Mouse (Mus musculus) liver, embryonic 14.5 days (tissue): ENCODE measurements around the gene Anxa2. TPM values are rescaled to one million over a fixed set of nuclear protein-coding genes. Genes with fewer than 3 reads are reported as not detected.

ENCODE experiments used
- ATAC-seq: fragments of 200-750 bp; cut with Nextera tagmentation; 2 replicates; pipeline ENCODE4 v1.8.0; 2017; ENCODE audit warnings: moderate number of reproducible peaks, mild to moderate bottlenecking, moderate library complexity; ENCODE audit not compliant: insufficient read depth
- DNase-seq, 3 experiments: peaks; one replicate each; pipeline ENCODE4 v3.0.0-alpha.2; 2012 to 2013; ENCODE audit warnings: low read depth in 3 of 3, low spot score in 3 of 3
- H3K27ac ChIP-seq: fragments of 300-500 bp; sonication (generic); 2 replicates; pipeline ENCODE4 v1.5.1; 2014; ENCODE audit warnings: moderate library complexity, mild to moderate bottlenecking, control low read depth, inconsistent platforms
- H3K27me3 ChIP-seq: fragments of 300-500 bp; sonication (generic); 2 replicates; pipeline ENCODE4 v1.6.1; 2014; ENCODE audit warnings: mild to moderate bottlenecking, low read length, moderate library complexity; ENCODE audit not compliant: control insufficient read depth, insufficient read depth
- H3K36me3 ChIP-seq: fragments of 300-500 bp; sonication (generic); replicated peaks from 2 replicates; pipeline ENCODE4 v1.6.1; 2014; ENCODE audit warnings: low read depth; ENCODE audit not compliant: control insufficient read depth, insufficient read depth
- H3K4me1 ChIP-seq, 2 experiments: fragments of 200-500 bp in 1 of 2; fragments of 300-500 bp in 1 of 2; sonication (generic) in 1 of 2; replicated peaks; 2 replicates each; pipeline ENCODE4 v1.6.1; 2012 to 2014; ENCODE audit warnings: antibody characterized with exemption in 1 of 2, inconsistent platforms in 1 of 2, low read length in 1 of 2; ENCODE audit not compliant: control insufficient read depth in 2 of 2, insufficient read depth in 2 of 2
- H3K4me2 ChIP-seq: fragments of 300-500 bp; sonication (generic); 2 replicates; pipeline ENCODE4 v1.6.1; 2014; ENCODE audit warnings: low read depth, mild to moderate bottlenecking, control low read depth, moderate library complexity
- H3K4me3 ChIP-seq, 2 experiments: fragments of 200-500 bp in 1 of 2; fragments of 300-500 bp in 1 of 2; sonication (generic) in 1 of 2; 2 replicates each; pipeline ENCODE4 v1.5.1; 2012 to 2014; ENCODE audit warnings: low read depth in 2 of 2, low read length in 2 of 2, mild to moderate bottlenecking in 2 of 2, control low read depth in 1 of 2, inconsistent platforms in 1 of 2, moderate library complexity in 1 of 2; ENCODE audit not compliant: insufficient read depth in 1 of 2
- H3K9ac ChIP-seq: fragments of 300-500 bp; sonication (generic); replicated peaks from 2 replicates; pipeline ENCODE4 v1.6.1; 2014; ENCODE audit warnings: mild to moderate bottlenecking, control low read depth, moderate library complexity
- H3K9me3 ChIP-seq: fragments of 300-500 bp; sonication (generic); 2 replicates; pipeline ENCODE4 v1.6.1; 2016; ENCODE audit warnings: low read length, mixed read lengths; ENCODE audit not compliant: control insufficient read depth
- CTCF ChIP-seq: IDR thresholded peaks from 2 replicates; pipeline ENCODE4 v1.5.1; 2016; ENCODE audit warnings: antibody characterized with exemption, low read depth, control low read depth
- EP300 ChIP-seq: IDR thresholded peaks from 2 replicates; pipeline ENCODE4 v1.6.1; 2016; ENCODE audit warnings: antibody characterized with exemption, low read depth
- WGBS: fragments of 180-500 bp; shearing (Covaris S2); extraction: QIAGEN DNeasy Blood & Tissue Kit; methylation state at CpG from one replicate; pipeline ENCODE4 v1.1.7; 2014; ENCODE audit not compliant: insufficient replicate concordance; 5-methylcytosine and 5-hydroxymethylcytosine counted together
- polyA plus RNA-seq, 2 experiments: library from polyadenylated mRNA; depleted of rRNA in 1 of 2; stranded (reverse) in 1 of 2; unstranded in 1 of 2; fragments of >200 nt; fragmentation: Nextera tagmentation in 1 of 2; extraction: Ambion mirVana in 1 of 2; gene quantifications; 2 replicates each; pipeline versions ENCODE4 v1.2.1 to v1.2.3; 2012 to 2014

The Anxa2 gene
- polyA plus RNA-seq, 2 experiments = 65.6 to 99.8 TPM

DNA sequence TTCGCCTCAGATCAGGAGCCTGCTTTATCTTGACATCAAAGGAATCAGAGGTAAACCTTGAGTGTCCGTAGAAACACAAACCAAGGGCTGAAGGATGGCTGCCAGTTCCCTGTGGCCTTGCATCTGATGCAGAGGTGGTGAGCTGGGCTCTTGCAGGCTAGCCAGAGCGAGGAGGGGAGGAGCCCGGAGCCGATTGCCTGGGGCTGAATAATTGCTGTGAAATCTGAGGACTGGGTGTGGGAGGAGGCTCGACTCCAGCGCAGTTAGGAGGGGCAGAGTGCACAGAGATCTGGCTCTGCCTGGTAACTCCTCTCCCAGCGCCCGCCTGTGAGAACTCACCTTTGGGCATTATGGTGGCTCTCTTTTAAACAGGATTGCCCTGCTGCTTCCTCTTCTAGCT lies 15.6 kb downstream of the Anxa2 start:
- TF ChIP-seq CTCF (no peak), EP300 (no peak)
- WGBS = 45% methylated on average over 9 of the region's 9 CpGs
- Histone ChIP-seq H3K36me3 (no peaks in the 10 kb centered on the region), H3K4me2 (no peak overlapping the region), H3K9ac (no peak overlapping the region), H3K27me3 (no peaks in the 10 kb centered on the region), H3K4me3 (no peak overlapping the region), H3K9me3 (no peaks in the 10 kb centered on the region), H3K4me1 (peaks cover 0 to 7% of the 10 kb centered on the region in 2 experiments; a peak in 2 of 4 replicates), H3K27ac (no peak overlapping the region)
- DNase-seq (no peak), ATAC-seq (no peak)

DNA sequence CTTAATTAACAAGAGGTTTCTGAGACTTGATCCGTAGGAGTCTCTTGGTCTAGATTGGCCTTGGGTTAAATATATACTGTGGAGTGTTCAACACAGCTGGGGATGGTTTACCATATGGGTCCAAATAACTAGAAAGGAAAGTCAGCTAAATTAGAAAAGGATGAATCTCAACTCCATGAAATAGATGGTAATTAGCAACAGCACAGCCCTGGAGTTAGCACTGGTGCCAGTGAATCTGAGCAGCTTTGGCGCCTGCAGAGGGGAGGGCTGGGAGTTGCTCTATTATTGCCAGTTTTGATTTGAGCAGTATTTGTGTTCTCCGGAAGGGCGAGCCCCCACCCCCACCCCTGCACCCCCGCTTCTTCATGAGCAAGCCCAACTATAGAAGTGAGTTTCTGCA lies 16.9 kb downstream of the Anxa2 start:
- Histone ChIP-seq H3K4me3 (no peak overlapping the region), H3K9me3 (no peaks in the 10 kb centered on the region), H3K27me3 (no peaks in the 10 kb centered on the region), H3K27ac (no peak overlapping the region), H3K36me3 (no peaks in the 10 kb centered on the region), H3K4me2 (no peak overlapping the region), H3K4me1 (peaks cover 0 to 7% of the 10 kb centered on the region in 2 experiments; a peak in 2 of 4 replicates), H3K9ac (no peak overlapping the region)
- DNase-seq = no peak
- TF ChIP-seq EP300 = no peak
- TF ChIP-seq CTCF = no peak
- WGBS = 68% methylated on average over 5 of the region's 5 CpGs
- no peak for ATAC-seq

DNA sequence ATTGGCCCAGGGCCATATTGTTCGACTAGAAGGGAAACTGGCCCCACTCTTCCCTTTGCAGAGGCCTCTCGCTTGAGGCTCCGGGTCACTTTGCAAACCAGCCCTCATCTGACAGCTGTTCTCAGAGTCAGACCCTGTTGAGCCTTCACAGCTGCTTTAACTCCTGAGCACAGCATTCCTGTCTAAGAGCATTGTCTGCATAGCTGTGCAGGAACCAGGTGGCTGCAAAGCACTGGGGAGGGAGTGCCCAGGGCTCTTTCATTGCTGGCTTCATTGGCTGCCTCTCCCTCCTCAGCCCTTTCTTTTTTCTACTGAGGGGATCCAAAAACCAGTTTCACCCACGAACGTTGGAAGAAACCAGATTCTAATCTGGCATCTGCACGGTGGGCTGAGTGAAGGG lies 17.5 kb downstream of the Anxa2 start:
- no peak overlapping the region for H3K4me2 ChIP-seq
- no peak overlapping the region for H3K9ac ChIP-seq
- no peak for TF ChIP-seq CTCF
- no peak for TF ChIP-seq EP300
- 27% methylated on average over 6 of the region's 6 CpGs for WGBS
- H3K9me3 ChIP-seq = no peaks in the 10 kb centered on the region
- ATAC-seq (no peak), DNase-seq (no peak)
- H3K27ac ChIP-seq = no peak overlapping the region
- no peak overlapping the region for H3K4me3 ChIP-seq
- no peaks in the 10 kb centered on the region for H3K36me3 ChIP-seq
- H3K4me1 ChIP-seq = peaks cover 0 to 3% of the 10 kb centered on the region in 2 experiments; a peak in 2 of 4 replicates
- no peaks in the 10 kb centered on the region for H3K27me3 ChIP-seq

DNA sequence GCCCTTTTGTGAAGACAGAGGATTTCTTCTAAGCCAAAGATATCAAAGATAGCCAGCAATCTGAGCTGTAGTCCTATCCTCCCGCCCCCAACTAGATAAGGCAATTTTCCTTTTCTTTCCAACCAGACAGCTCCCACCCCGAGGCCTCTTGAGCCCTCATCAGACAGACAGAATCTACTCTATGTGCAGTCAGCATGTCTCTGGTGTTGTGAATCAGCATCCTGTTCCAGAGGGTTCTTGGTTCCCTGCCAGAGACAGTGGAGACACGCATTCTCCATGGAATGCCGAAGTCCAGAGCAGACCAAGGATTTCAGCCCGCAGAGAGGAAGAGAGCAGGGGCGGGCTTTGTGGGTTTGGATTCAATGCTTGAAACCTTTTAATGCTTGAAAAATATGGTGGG lies 19.3 kb downstream of the Anxa2 start:
- Histone ChIP-seq H3K27ac (no peak overlapping the region), H3K27me3 (no peaks in the 10 kb centered on the region), H3K36me3 (no peaks in the 10 kb centered on the region), H3K4me2 (no peak overlapping the region), H3K9ac (no peak overlapping the region), H3K4me1 (no peaks in the 10 kb centered on the region), H3K9me3 (no peaks in the 10 kb centered on the region), H3K4me3 (no peak overlapping the region)
- TF ChIP-seq CTCF = no peak
- ATAC-seq (no peak), DNase-seq (no peak)
- WGBS = 70% methylated on average over 6 of the region's 6 CpGs

DNA sequence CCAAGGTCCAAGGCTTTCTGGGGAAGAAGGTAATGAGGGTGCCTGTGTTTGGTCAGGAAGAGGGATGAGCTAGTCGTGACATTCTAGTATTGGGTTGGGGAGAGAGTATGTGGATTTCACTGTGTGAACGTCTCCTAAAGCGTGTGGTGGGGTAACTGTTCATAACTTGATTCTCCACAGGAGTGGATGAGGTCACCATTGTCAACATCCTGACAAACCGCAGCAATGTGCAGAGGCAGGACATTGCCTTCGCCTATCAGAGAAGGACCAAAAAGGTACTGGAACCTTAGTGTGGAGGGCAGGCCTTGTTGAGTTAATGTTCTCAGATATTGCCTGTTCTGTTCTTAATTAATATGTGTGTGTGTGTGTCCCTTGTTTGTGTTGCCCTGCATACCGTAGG lies 22.5 kb downstream of the Anxa2 start:
- WGBS = 68% methylated on average over 6 of the region's 6 CpGs
- TF ChIP-seq CTCF (no peak), EP300 (no peak)
- Histone ChIP-seq H3K9ac (no peak overlapping the region), H3K27me3 (no peaks in the 10 kb centered on the region), H3K36me3 (no peaks in the 10 kb centered on the region), H3K4me1 (no peaks in the 10 kb centered on the region), H3K4me2 (no peak overlapping the region), H3K27ac (no peak overlapping the region), H3K9me3 (no peaks in the 10 kb centered on the region), H3K4me3 (no peak overlapping the region)
- DNase-seq = no peak
- ATAC-seq = no peak
